12 mouse cellular contexts compared by ENCODE assay signal in the genomic region with DNA sequence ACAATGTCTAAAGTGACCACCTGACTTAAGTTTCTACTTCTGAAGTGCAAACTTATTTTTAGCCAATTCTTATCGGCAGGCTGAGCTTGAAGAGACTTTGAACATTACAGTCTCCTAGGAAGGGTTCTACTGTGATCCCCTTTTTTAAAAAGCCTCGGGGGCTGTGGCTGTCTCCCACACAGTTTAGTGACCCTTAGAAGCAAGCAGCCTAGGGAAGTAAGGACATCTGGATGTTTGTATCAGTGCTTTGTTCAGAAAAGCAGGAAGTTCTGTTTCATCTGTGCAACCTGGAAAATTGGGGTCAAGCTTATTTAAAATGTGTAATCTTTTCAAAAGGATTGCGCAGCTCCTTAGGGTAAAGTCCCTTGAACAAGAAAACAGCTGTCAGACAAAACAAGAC. TPM values are rescaled to one million over a fixed set of nuclear protein-coding genes. Genes with fewer than 3 reads are reported as not detected.
DNase-seq lines count a peak whose midpoint lies in the region; ATAC-seq and TF ChIP-seq lines count a peak whose summit lies in the region.
"Had no signal": no experiment of that assay in that cellular context is flagged by ENCODE, and none has a peak within 500 bp of the region (broad histone marks: within the 10 kb centered on the region; RNA-seq: fewer than 3 reads in every experiment).

No protein-coding gene starts in this region.

- H3K36me3 ChIP-seq in embryonic facial prominence, embryonic 14.5 days (ENCODE audit: control insufficient read depth, insufficient read depth, low read length): no peaks in the 10 kb centered on the region
- H3K36me3 ChIP-seq in hindbrain, embryonic 12.5 days: no peaks in the 10 kb centered on the region
- H3K36me3 ChIP-seq in midbrain, embryonic 16.5 days (ENCODE audit: control insufficient read depth, insufficient read depth, low read length): no peaks in the 10 kb centered on the region

- no peak overlapping the region; the same call in 1 of the 2 replicates for H3K4me3 ChIP-seq in layer of hippocampus, adult 2 months
- no peak overlapping the region for H3K4me3 ChIP-seq in embryonic facial prominence, embryonic 14.5 days (ENCODE audit: low read depth, low read length)
- H3K4me3 ChIP-seq in hindbrain, embryonic 12.5 days: no peak overlapping the region
- no peak overlapping the region for H3K4me3 ChIP-seq in midbrain, embryonic 16.5 days (ENCODE audit: low read depth, low read length)
- no peak overlapping the region for H3K4me3 ChIP-seq in cerebellum, adult 2 months (replicated peaks; ENCODE audit: insufficient read depth, low read depth, low read length)
- H3K4me3 ChIP-seq: erythroblast, embryonic 14.5 days had no signal

- H3K9me3 ChIP-seq in embryonic facial prominence, embryonic 14.5 days (ENCODE audit: control insufficient read depth, low read length): no peaks in the 10 kb centered on the region
- H3K9me3 ChIP-seq in hindbrain, embryonic 12.5 days (replicated peaks): no peaks in the 10 kb centered on the region
- H3K9me3 ChIP-seq in midbrain, embryonic 16.5 days (replicated peaks; ENCODE audit: control insufficient read depth, low read length, poor library complexity, severe bottlenecking): no peaks in the 10 kb centered on the region

- WGBS in embryonic facial prominence, embryonic 14.5 days: 4% methylated on average over 3 of the region's 3 CpGs
- WGBS in hindbrain, embryonic 12.5 days: 30% methylated on average over 3 of the region's 3 CpGs
- 28% methylated on average over 3 of the region's 3 CpGs for WGBS in midbrain, embryonic 16.5 days
- WGBS in cerebellum, adult 2 months: 39% methylated on average over 3 of the region's 3 CpGs

- H3K27ac ChIP-seq in layer of hippocampus, adult 2 months: peak overlapping the region; percentile 47; the same call in 1 of the 2 replicates
- H3K27ac ChIP-seq in embryonic facial prominence, embryonic 14.5 days (replicated peaks; ENCODE audit: low read depth, low read length): peak overlapping the region; percentile 56; the same call in 1 of the 2 replicates
- H3K27ac ChIP-seq in hindbrain, embryonic 12.5 days: peak overlapping the region; percentile 26; the same call in 1 of the 2 replicates
- no peak overlapping the region for H3K27ac ChIP-seq in midbrain, embryonic 16.5 days (ENCODE audit: low read length)
- no peak overlapping the region for H3K27ac ChIP-seq in cerebellum, adult 2 months (ENCODE audit: insufficient read depth, low read length)

- H3K4me1 ChIP-seq in embryonic facial prominence, embryonic 14.5 days (ENCODE audit: control insufficient read depth, insufficient read depth, low read length): peaks cover 16% of the 10 kb centered on the region
- peaks cover 15% of the 10 kb centered on the region for H3K4me1 ChIP-seq in hindbrain, embryonic 12.5 days
- peaks cover 7% of the 10 kb centered on the region; the same call in 1 of the 2 replicates for H3K4me1 ChIP-seq in midbrain, embryonic 16.5 days (ENCODE audit: control insufficient read depth, insufficient read depth, low read length)
- H3K4me1 ChIP-seq in cerebellum, adult 2 months (ENCODE audit: control insufficient read depth, insufficient read depth, low read length): no peaks in the 10 kb centered on the region

- peak overlapping the region; percentile 48; the same call in 1 of the 2 replicates for H3K9ac ChIP-seq in embryonic facial prominence, embryonic 14.5 days (ENCODE audit: low read depth, low read length)
- no peak overlapping the region for H3K9ac ChIP-seq in hindbrain, embryonic 12.5 days
- no peak overlapping the region for H3K9ac ChIP-seq in midbrain, embryonic 16.5 days (ENCODE audit: low read depth, low read length)

- DNase-seq in layer of hippocampus, adult 2 months (ENCODE audit: low spot score in 2 of 2): no peak
- DNase-seq in layer of hippocampus, adult 9-11 months: no peak
- DNase-seq in embryonic facial prominence, embryonic 14.5 days (ENCODE audit: low spot score): peak; percentile 29
- DNase-seq in cerebellum, adult 2 months: no peak
- no peak for DNase-seq in cerebellum, postnatal 4 days (ENCODE audit: low spot score in 2 of 2)
- DNase-seq: right cerebral cortex, postnatal 14 days had no signal

- H3K27me3 ChIP-seq in embryonic facial prominence, embryonic 14.5 days (replicated peaks; ENCODE audit: control insufficient read depth, insufficient read depth, low read length): no peaks in the 10 kb centered on the region
- H3K27me3 ChIP-seq in hindbrain, embryonic 12.5 days: no peaks in the 10 kb centered on the region
- H3K27me3 ChIP-seq in midbrain, embryonic 16.5 days (ENCODE audit: control insufficient read depth, insufficient read depth, low read depth, low read length): no peaks in the 10 kb centered on the region
- H3K27me3 ChIP-seq in cerebellum, adult 2 months (ENCODE audit: control insufficient read depth, insufficient read depth, low read length): no peaks in the 10 kb centered on the region

- H3K4me2 ChIP-seq in embryonic facial prominence, embryonic 14.5 days (ENCODE audit: low read depth, low read length): peak overlapping the region; percentile 31
- H3K4me2 ChIP-seq in hindbrain, embryonic 12.5 days (replicated peaks): peak overlapping the region; percentile 27
- peak overlapping the region; percentile 19 for H3K4me2 ChIP-seq in midbrain, embryonic 16.5 days (ENCODE audit: low read length)

- no peak for TF ChIP-seq CTCF in layer of hippocampus, adult 2 months (conservative IDR thresholded peaks at IDR 0.05)
- no peak for TF ChIP-seq CTCF in cerebellum, adult 2 months (IDR thresholded peaks at IDR 0.05; ENCODE audit: borderline replicate concordance, insufficient read depth, low read depth, low read length)

- peak; percentile 12; the same call in 1 of the 2 replicates for ATAC-seq in embryonic facial prominence, embryonic 14.5 days (ENCODE audit: low read depth)
- no peak for ATAC-seq in hindbrain, embryonic 12.5 days (ENCODE audit: low FRiP score)
- ATAC-seq in midbrain, embryonic 16.5 days: peak; percentile 51; the same call in 1 of the 2 replicates

- no peak for TF ChIP-seq POLR2A in cerebellum, adult 2 months (IDR thresholded peaks at IDR 0.05; ENCODE audit: borderline replicate concordance, insufficient read depth, low read length)

RNA-seq across cellular contexts. Expression of gene Pla2g7, which starts 12.6 kb away (rescaled TPM):
- total RNA-seq in layer of hippocampus, adult 2 months (2021): 100 to 1,000 TPM; 106 to 116 TPM
- 16.1 and 17.5 TPM in 2 replicates for polyA plus RNA-seq in embryonic facial prominence, embryonic 14.5 days (2014; fragmentation: Nextera tagmentation; extraction: Ambion mirVana)
- 19.5 and 21.0 TPM in 2 replicates for polyA plus RNA-seq in hindbrain, embryonic 12.5 days (2016; fragmentation: Nextera tagmentation; extraction: Ambion mirVana)
- 24.5 and 51.2 TPM in 2 replicates for polyA plus RNA-seq in midbrain, embryonic 16.5 days (2015; fragmentation: Nextera tagmentation; extraction: Ambion mirVana)
- polyA plus RNA-seq in cerebellum, adult 2 months (2012; rRNA removed): 201 and 209 TPM in 2 replicates
- total RNA-seq: MEL had no signal
- polyA plus RNA-seq: erythroblast, embryonic 14.5 days had no signal

RNA-seq across cellular contexts. Expression of gene Ankrd66, which starts 37.0 kb away (rescaled TPM):
- total RNA-seq in layer of hippocampus, adult 2 months (2021): under 1 TPM; 0.37 to 0.38 TPM
- polyA plus RNA-seq in embryonic facial prominence, embryonic 14.5 days (2014; fragmentation: Nextera tagmentation; extraction: Ambion mirVana): 0.60 TPM in 1 of 2 replicates, not detected in the other
- polyA plus RNA-seq in hindbrain, embryonic 12.5 days (2016; fragmentation: Nextera tagmentation; extraction: Ambion mirVana): 0.85 and 1.3 TPM in 2 replicates
- 0.47 and 0.50 TPM in 2 replicates for polyA plus RNA-seq in midbrain, embryonic 16.5 days (2015; fragmentation: Nextera tagmentation; extraction: Ambion mirVana)
- 0.41 and 0.59 TPM in 2 replicates for polyA plus RNA-seq in cerebellum, adult 2 months (2012; rRNA removed)
- total RNA-seq: adrenal gland, postnatal 36 days; MEL had no signal
- polyA plus RNA-seq: erythroblast, embryonic 14.5 days had no signal

RNA-seq across cellular contexts. Expression of gene Tdrd6, which starts 49.6 kb away (rescaled TPM):
- total RNA-seq in layer of hippocampus, adult 2 months (2021): 1 to 10 TPM in 1 of 2 experiments, under 1 TPM in 1; 0.36 to 1.0 TPM
- 0.04 TPM in 1 of 2 replicates, not detected in the other for polyA plus RNA-seq in embryonic facial prominence, embryonic 14.5 days (2014; fragmentation: Nextera tagmentation; extraction: Ambion mirVana)
- polyA plus RNA-seq in hindbrain, embryonic 12.5 days (2016; fragmentation: Nextera tagmentation; extraction: Ambion mirVana): 0.05 and 0.47 TPM in 2 replicates
- polyA plus RNA-seq in midbrain, embryonic 16.5 days (2015; fragmentation: Nextera tagmentation; extraction: Ambion mirVana): 0.52 and 1.5 TPM in 2 replicates
- polyA plus RNA-seq in cerebellum, adult 2 months (2012; rRNA removed): 1.6 and 1.9 TPM in 2 replicates
- total RNA-seq: adrenal gland, postnatal 36 days; MEL; monocyte, adult 5-6 weeks had no signal
- polyA plus RNA-seq: erythroblast, embryonic 14.5 days had no signal

Comparison
In these comparisons a context has a peak if more than half of its experiments do, and no peak if none do; other contexts are left out.
1. H3K27ac ChIP-seq: peak in layer of hippocampus, adult 2 months (single experiment), embryonic facial prominence, embryonic 14.5 days (single experiment) and hindbrain, embryonic 12.5 days (single experiment); none in midbrain, embryonic 16.5 days (single experiment) and cerebellum, adult 2 months (single experiment).
2. Peak in every context shown above with its lines, with median percentiles within 50 percentile points of each other: H3K4me2 ChIP-seq.